Mouse (Mus musculus): Measurements from ENCODE around the gene Cdr2l. TPM values are rescaled to one million over a fixed set of nuclear protein-coding genes. Genes with fewer than 3 reads are reported as not detected.
"Not testable (repeated sequence)": the region's sequence is repeated elsewhere in the genome, so short reads cannot be mapped to it uniquely, and the experiment has no call there.

The Cdr2l gene
- total and polyA plus RNA-seq, 2 experiments from 2014 or later, result 16.9 to 45.8 TPM

DNA sequence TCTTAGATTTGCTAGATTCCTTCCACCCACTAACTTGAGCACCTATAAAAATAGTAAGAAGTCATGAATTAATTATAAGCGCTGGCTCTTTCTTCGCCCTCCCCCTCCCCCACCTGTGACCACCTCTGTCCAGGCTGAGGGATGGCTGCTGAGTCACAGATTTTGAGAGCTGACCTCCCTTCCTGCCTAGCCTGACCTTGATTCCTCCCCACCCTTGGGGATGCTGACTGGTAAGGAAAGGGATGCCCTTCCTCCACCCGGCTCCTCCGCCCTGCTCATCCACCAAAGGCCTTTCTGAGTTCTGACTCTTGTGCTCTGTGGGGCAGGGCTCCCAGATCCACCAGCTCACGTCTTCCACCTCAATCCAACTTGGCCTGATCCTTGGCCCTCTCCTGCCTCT is 2.9 kb downstream of the Cdr2l start:
- no peak overlapping the region for H3K9ac ChIP-seq
- no peak for DNase-seq
- H3K27ac ChIP-seq (ENCODE audit: low read depth, low read length), result peak overlapping the region; percentile 73; the same call in 1 of the 2 replicates
- peaks cover 18% of the 10 kb centered on the region for H3K4me1 ChIP-seq (ENCODE audit: insufficient read depth)
- no peak overlapping the region for H3K4me3 ChIP-seq (ENCODE audit: low read depth, low read length)
- no peaks in the 10 kb centered on the region for H3K27me3 ChIP-seq (ENCODE audit: insufficient read depth, low read length)
- ATAC-seq, result no peak
- no peak for TF ChIP-seq CTCF (IDR thresholded peaks at IDR 0.05; ENCODE audit: low read depth)
- 0 out of 2 replicates have a peak overlapping the region, but pooled peaks have one; percentile 76 for H3K4me2 ChIP-seq (ENCODE audit: low read depth)
- H3K36me3 ChIP-seq (ENCODE audit: insufficient read depth), result 0 out of 2 replicates have a peak, but pooled peaks cover 4% of the 10 kb centered on the region
- 75% methylated on average over 5 of the region's 5 CpGs for WGBS
- H3K9me3 ChIP-seq (ENCODE audit: low read length), result no peaks in the 10 kb centered on the region

DNA sequence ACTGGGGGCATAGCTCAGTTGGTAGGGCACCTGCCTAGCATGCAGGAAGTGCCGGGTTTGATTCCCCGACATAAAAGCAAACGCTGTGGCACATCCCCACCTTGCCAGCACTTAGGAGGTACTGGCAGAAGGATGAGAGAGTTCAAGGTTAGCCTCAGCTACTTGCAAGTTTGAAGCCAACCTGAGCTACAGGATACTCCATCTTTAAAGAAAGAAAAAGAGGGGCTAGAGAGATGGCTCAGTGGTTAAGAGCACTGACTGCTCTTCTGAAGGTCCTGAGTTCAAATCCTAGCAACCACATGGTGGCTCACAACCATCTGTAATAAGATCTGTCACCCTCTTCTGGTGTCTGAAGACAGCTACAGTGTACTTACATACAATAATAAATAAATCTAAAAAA is 5.1 kb downstream of the Cdr2l start:
- not testable (repeated sequence) for H3K4me2 ChIP-seq (ENCODE audit: low read depth); H3K4me3 ChIP-seq (ENCODE audit: low read depth, low read length); ATAC-seq; DNase-seq; H3K27me3 ChIP-seq (ENCODE audit: insufficient read depth, low read length); H3K9me3 ChIP-seq (ENCODE audit: low read length); H3K9ac ChIP-seq; H3K27ac ChIP-seq (ENCODE audit: low read depth, low read length)
- Histone ChIP-seq H3K36me3 (ENCODE audit: insufficient read depth) (peaks cover 18% of the 10 kb centered on the region), H3K4me1 (ENCODE audit: insufficient read depth) (peaks cover 18% of the 10 kb centered on the region)
- WGBS, result 87% methylated on average over 3 of the region's 3 CpGs

GRCm38 (mm10) chr11:115391358-115391757 is 9.6 kb downstream of the Cdr2l start:
- H3K4me2 ChIP-seq (ENCODE audit: low read depth), result no peak overlapping the region

DNA sequence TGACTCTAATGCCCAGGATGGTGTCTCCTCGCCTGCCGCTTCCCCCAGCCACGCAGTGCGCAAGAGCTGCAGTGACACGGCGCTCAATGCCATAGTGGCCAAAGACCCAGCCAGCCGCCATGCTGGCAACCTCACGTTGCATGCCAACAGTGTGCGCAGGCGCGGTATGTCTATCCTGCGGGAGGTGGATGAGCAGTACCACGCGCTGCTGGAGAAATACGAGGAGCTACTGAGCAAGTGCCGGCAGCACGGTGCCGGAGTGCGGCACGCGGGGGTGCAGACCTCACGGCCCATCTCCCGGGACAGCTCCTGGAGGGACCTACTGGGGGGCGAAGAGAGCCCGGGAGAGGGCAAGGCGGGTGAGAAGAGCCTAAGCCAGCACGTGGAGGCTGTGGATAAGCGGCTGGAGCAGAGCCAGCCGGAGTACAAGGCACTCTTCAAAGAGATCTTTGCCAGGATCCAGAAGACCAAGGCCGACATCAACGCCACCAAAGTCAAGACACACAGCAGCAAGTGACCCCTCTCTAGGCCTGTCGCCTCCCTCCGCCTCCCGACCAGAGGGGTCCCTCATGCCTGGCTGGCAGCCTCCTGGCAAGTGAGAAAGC is 12.1 kb downstream of the Cdr2l start:
- H3K4me3 ChIP-seq (ENCODE audit: low read depth, low read length), result no peak overlapping the region
- peaks cover 64% of the 10 kb centered on the region for H3K36me3 ChIP-seq (ENCODE audit: insufficient read depth)
- no peaks in the 10 kb centered on the region for H3K9me3 ChIP-seq (ENCODE audit: low read length)
- ATAC-seq, result no peak
- no peak for TF ChIP-seq CTCF (IDR thresholded peaks at IDR 0.05; ENCODE audit: low read depth)
- H3K4me1 ChIP-seq (ENCODE audit: insufficient read depth), result no peaks in the 10 kb centered on the region
- no peak overlapping the region for H3K9ac ChIP-seq
- H3K27me3 ChIP-seq (ENCODE audit: insufficient read depth, low read length), result no peaks in the 10 kb centered on the region
- no peak for DNase-seq
- WGBS, result 77% methylated on average over 34 of the region's 34 CpGs
- no peak overlapping the region for H3K27ac ChIP-seq (ENCODE audit: low read depth, low read length)
- H3K4me2 ChIP-seq (ENCODE audit: low read depth), result no peak overlapping the region

More at GRCm38 (mm10) chr11:115391358-115391757, 9.6 kb downstream of the Cdr2l start:
- DNase-seq, result no peak
- no peak for TF ChIP-seq CTCF (IDR thresholded peaks at IDR 0.05; ENCODE audit: low read depth)
- Histone ChIP-seq H3K36me3 (ENCODE audit: insufficient read depth) (peaks cover 62% of the 10 kb centered on the region), H3K27me3 (ENCODE audit: insufficient read depth, low read length) (no peaks in the 10 kb centered on the region), H3K4me1 (ENCODE audit: insufficient read depth) (no peaks in the 10 kb centered on the region), H3K27ac (ENCODE audit: low read depth, low read length) (no peak overlapping the region), H3K4me3 (ENCODE audit: low read depth, low read length) (no peak overlapping the region), H3K9ac (no peak overlapping the region), H3K9me3 (ENCODE audit: low read length) (no peaks in the 10 kb centered on the region)
- 96% methylated on average over 7 of the region's 7 CpGs for WGBS
- ATAC-seq, result no peak

DNA sequence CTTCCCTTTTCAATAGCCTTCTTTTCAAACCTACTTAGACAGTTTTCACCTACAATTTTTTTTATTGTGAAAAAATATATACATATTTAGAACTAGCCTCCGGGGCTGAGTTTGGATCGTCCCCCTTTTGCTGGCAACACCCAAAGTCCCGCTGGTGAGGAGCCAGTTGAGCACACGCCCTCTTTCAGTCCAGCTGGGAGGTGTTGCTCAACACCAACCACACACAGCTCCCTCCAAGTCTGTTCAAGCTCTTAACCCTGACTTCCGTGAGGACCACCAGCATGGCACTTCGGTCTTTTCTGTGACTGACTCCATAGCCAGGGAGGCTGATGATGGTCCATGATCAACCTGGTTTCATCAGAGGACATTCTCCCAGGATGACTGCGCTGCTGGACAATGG is 16.4 kb downstream of the Cdr2l start:
- H3K4me1 ChIP-seq (ENCODE audit: insufficient read depth), result peaks cover 8% of the 10 kb centered on the region
- H3K4me3 ChIP-seq (ENCODE audit: low read depth, low read length), result no peak overlapping the region
- peaks cover 33% of the 10 kb centered on the region for H3K36me3 ChIP-seq (ENCODE audit: insufficient read depth)
- DNase-seq (no peak), ATAC-seq (no peak)
- H3K4me2 ChIP-seq (ENCODE audit: low read depth), result no peak overlapping the region
- WGBS, result 80% methylated on average over 7 of the region's 7 CpGs
- no peaks in the 10 kb centered on the region for H3K9me3 ChIP-seq (ENCODE audit: low read length)
- TF ChIP-seq CTCF (IDR thresholded peaks at IDR 0.05; ENCODE audit: low read depth), result no peak
- no peaks in the 10 kb centered on the region for H3K27me3 ChIP-seq (ENCODE audit: insufficient read depth, low read length)
- H3K27ac ChIP-seq (ENCODE audit: low read depth, low read length), result no peak overlapping the region
- H3K9ac ChIP-seq, result no peak overlapping the region

DNA sequence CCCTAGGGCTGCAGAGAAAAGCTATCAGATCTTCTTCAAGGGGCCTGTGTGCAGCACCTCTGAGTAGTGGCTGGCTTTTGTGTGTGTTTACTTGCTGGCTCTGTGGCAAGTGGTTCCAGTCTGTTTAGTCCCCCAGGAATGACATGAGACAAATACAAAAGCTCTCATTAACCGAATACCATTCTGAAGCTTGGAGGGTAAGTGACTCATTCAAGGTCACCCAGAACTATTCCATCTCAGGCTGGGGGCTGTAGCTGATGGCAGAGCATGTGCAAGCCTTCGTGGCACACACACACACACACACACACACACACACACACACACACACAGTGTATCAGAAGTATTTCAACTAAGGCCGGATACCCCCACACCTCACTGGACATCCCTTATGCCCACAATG is 18.4 kb downstream of the Cdr2l start:
- Histone ChIP-seq H3K4me3 (ENCODE audit: low read depth, low read length) (no peak overlapping the region), H3K4me1 (ENCODE audit: insufficient read depth) (peaks cover 16% of the 10 kb centered on the region), H3K9ac (no peak overlapping the region), H3K9me3 (ENCODE audit: low read length) (no peaks in the 10 kb centered on the region), H3K36me3 (ENCODE audit: insufficient read depth) (peaks cover 14% of the 10 kb centered on the region), H3K27ac (ENCODE audit: low read depth, low read length) (no peak overlapping the region), H3K27me3 (ENCODE audit: insufficient read depth, low read length) (no peaks in the 10 kb centered on the region), H3K4me2 (ENCODE audit: low read depth) (no peak overlapping the region)
- ATAC-seq, result no peak
- 70% methylated on average over 3 of the region's 3 CpGs for WGBS
- TF ChIP-seq CTCF (IDR thresholded peaks at IDR 0.05; ENCODE audit: low read depth), result no peak
- DNase-seq, result no peak

DNA sequence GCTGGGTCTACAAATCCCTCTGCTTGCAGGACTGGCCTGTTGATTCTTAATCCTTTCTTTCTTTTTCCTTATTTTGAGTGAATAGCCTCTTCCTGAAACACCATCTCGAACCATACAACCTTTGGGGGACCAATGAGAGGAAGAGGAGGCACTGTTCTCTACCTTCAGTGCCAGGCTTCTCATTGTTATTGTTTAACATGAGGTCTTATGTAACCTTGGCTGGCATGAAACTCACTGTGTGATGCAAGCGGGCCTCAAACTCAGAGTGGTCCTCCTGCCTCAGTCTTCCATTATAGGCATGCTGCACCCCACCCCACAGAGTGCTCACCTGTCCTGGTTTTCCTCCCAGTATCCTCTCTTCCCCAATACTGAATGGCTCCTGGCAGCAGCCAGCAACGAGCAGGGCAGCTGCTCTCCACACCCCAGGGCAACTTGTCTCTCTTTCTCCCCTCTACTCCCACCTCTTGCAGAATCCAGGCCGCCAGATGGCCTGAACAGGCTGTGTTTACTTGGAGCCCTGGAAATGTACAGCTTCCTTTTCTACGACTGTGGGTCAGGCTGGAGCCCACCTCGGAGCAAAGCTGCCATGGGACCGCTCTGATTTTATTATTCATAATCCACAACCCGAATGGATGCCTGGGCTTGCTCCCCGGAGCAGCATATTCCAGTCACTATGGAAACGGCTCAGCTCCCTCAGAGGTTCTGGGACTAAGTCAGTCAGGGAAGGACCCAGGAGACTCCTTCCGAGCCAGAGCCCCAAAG is 19.1 kb downstream of the Cdr2l start:
- H3K36me3 ChIP-seq (ENCODE audit: insufficient read depth), result peaks cover 7% of the 10 kb centered on the region
- no peaks in the 10 kb centered on the region for H3K27me3 ChIP-seq (ENCODE audit: insufficient read depth, low read length)
- no peak for ATAC-seq
- H3K4me3 ChIP-seq (ENCODE audit: low read depth, low read length), result no peak overlapping the region
- peaks cover 16% of the 10 kb centered on the region for H3K4me1 ChIP-seq (ENCODE audit: insufficient read depth)
- peak; percentile 36 for DNase-seq
- 31% methylated on average over 11 of the region's 11 CpGs for WGBS
- no peak overlapping the region for H3K4me2 ChIP-seq (ENCODE audit: low read depth)
- no peak for TF ChIP-seq CTCF (IDR thresholded peaks at IDR 0.05; ENCODE audit: low read depth)
- H3K9me3 ChIP-seq (ENCODE audit: low read length), result no peaks in the 10 kb centered on the region
- H3K9ac ChIP-seq, result no peak overlapping the region
- peak overlapping the region; percentile 36; the same call in 1 of the 2 replicates for H3K27ac ChIP-seq (ENCODE audit: low read depth, low read length)

All from forebrain, postnatal 0 days (tissue).